Mouse (Mus musculus): ENCODE measurements around the gene Dhdh.

Gene Dhdh

GRCm38 (mm10) chr7:45457204-45458060 lies 31.2 kb downstream of the Dhdh start:
- peak; percentile 68 for DNase-seq (ENCODE audit: low read depth, low spot score)
- H3K27me3 ChIP-seq (ENCODE audit: control insufficient read depth, insufficient read depth, low read length, poor library complexity, severe bottlenecking), result no peaks in the 10 kb centered on the region
- H3K36me3 ChIP-seq (ENCODE audit: control insufficient read depth, insufficient read depth, low read length, poor library complexity, severe bottlenecking), result peaks cover 10% of the 10 kb centered on the region

GRCm38 (mm10) chr7:45456721-45457203 lies 31.8 kb downstream of the Dhdh start:
- Histone ChIP-seq H3K27me3 (ENCODE audit: control insufficient read depth, insufficient read depth, low read length, poor library complexity, severe bottlenecking) (no peaks in the 10 kb centered on the region), H3K36me3 (ENCODE audit: control insufficient read depth, insufficient read depth, low read length, poor library complexity, severe bottlenecking) (peaks cover 10% of the 10 kb centered on the region)
- DNase-seq (ENCODE audit: low read depth, low spot score), result no peak

- DNase-seq (ENCODE audit: low read depth, low spot score), result no peak
- H3K27me3 ChIP-seq (ENCODE audit: control insufficient read depth, insufficient read depth, low read length, poor library complexity, severe bottlenecking), result no peaks in the 10 kb centered on the region
- peaks cover 10% of the 10 kb centered on the region for H3K36me3 ChIP-seq (ENCODE audit: control insufficient read depth, insufficient read depth, low read length, poor library complexity, severe bottlenecking)
Observed at GRCm38 (mm10) chr7:45455932-45456696, 32.5 kb downstream of the Dhdh start.

- DNase-seq (ENCODE audit: low read depth, low spot score), result no peak
- peaks cover 10% of the 10 kb centered on the region for H3K36me3 ChIP-seq (ENCODE audit: control insufficient read depth, insufficient read depth, low read length, poor library complexity, severe bottlenecking)
- H3K27me3 ChIP-seq (ENCODE audit: control insufficient read depth, insufficient read depth, low read length, poor library complexity, severe bottlenecking), result no peaks in the 10 kb centered on the region
Observed at GRCm38 (mm10) chr7:45454971-45455370, 33.6 kb downstream of the Dhdh start.

DNA sequence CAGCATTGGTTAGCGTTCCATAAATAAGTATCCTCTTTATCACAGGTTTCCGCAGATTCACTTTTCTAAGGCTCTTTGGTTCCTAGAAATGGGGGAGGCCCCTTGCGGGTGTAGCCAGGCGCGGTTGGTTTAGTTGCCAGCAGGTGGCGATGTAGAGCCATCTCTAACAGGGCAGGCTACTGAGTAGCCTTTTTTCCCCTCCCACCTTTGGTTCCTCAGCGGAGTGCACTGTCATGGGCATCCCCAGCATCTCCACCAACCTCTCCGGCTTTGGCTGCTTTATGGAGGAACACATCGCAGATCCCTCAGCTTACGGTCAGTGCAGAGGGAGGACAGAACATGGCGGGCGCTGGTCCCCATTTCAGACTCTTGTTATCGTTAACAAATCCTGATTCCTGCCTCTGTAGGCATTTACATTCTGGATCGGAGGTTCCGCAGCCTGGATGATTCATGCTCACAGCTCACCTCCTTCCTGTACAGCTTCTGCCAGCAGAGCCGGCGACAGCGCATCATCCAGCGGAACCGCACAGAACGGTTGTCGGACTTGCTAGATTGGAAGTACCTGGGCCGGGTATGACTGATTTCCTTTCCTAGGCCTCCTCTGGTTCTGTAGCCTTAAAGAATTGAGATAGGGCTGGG lies 37.1 kb downstream of the Dhdh start:
- DNase-seq (ENCODE audit: low read depth, low spot score), result peak; percentile 93
- H3K27me3 ChIP-seq (ENCODE audit: control insufficient read depth, insufficient read depth, low read length, poor library complexity, severe bottlenecking), result no peaks in the 10 kb centered on the region
- H3K36me3 ChIP-seq (ENCODE audit: control insufficient read depth, insufficient read depth, low read length, poor library complexity, severe bottlenecking), result no peaks in the 10 kb centered on the region

DNA sequence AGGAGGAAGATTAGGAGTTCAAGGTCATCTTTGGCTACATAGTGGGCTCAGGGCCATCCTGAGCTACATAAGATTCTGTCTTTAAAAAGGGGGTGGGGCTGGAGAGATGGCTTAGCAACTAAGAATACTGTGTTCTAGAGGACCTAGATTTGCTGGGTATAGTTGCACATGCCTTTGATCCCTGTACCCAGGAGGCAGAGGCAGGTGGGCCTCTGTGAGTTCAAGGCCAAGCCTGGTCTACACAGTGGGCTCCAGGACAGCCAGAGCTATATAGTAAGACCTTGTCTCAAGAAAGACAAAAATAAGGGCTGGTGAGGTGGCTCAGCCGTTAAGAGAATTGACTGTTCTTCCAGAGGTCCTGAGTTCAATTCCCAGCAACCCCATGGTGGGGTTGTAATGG lies 38.6 kb downstream of the Dhdh start:
- Histone ChIP-seq H3K27me3 (ENCODE audit: control insufficient read depth, insufficient read depth, low read length, poor library complexity, severe bottlenecking) (no peaks in the 10 kb centered on the region), H3K36me3 (ENCODE audit: control insufficient read depth, insufficient read depth, low read length, poor library complexity, severe bottlenecking) (no peaks in the 10 kb centered on the region)
- DNase-seq (ENCODE audit: low read depth, low spot score), result no peak

DNA sequence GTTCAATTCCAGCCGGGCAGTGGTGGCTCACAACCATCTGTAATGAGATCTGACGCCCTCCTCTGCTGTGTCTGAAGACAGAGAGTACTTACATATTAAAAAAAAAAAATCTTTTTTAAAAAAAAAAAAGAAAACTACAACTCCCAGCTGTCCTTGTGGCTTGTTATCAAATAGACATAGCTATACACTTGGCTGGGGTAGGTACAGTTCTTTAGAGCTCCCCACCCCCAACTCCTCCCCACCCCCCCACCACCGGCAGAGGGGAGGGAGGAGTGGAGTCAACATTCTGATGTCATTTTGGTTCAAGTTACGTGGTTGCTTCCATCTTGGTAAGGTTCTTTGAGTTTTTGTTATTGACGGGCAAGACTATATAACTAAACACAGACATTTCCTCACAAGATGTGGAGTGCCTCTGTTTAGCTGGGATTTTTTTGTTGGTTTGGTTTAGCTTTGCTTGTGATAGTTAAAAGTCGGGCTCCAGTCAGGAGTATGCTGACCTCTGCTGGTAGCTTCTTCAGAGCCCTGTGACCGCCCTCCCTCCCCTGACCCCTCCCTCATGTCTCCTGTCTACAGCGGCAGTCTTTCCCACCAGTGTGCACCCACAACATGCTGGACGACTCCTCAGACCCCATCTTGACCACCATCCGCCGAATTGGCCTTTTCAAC lies 41.1 kb downstream of the Dhdh start:
- Histone ChIP-seq H3K36me3 (ENCODE audit: control insufficient read depth, insufficient read depth, low read length, poor library complexity, severe bottlenecking) (no peaks in the 10 kb centered on the region; the same call in 1 of the 2 replicates), H3K27me3 (ENCODE audit: control insufficient read depth, insufficient read depth, low read length, poor library complexity, severe bottlenecking) (no peaks in the 10 kb centered on the region)
- DNase-seq (ENCODE audit: low read depth, low spot score), result peak; percentile 60

DNA sequence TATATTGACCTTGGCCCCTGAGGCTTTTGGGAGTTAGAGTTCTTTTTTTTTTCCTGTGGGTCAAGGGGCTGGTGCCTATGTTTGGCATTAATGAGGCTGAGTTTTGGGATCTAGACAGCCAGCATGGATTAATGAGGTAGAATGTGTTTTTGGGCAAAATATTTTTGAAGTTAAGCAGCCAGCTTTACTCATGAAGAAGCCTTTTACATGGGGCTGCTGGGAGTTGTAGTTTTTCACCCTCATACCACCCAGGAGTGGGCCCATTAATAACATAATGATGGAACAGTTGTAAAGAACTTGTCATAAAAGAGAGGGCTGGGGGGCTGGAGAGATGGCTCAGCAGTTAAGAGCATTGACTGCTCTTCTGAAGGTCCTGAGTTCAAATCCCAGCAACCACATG lies 42.0 kb downstream of the Dhdh start:
- DNase-seq (ENCODE audit: low read depth, low spot score), result no peak
- Histone ChIP-seq H3K27me3 (ENCODE audit: control insufficient read depth, insufficient read depth, low read length, poor library complexity, severe bottlenecking) (no peaks in the 10 kb centered on the region), H3K36me3 (ENCODE audit: control insufficient read depth, insufficient read depth, low read length, poor library complexity, severe bottlenecking) (no peaks in the 10 kb centered on the region; the same call in 1 of the 2 replicates)

DNA sequence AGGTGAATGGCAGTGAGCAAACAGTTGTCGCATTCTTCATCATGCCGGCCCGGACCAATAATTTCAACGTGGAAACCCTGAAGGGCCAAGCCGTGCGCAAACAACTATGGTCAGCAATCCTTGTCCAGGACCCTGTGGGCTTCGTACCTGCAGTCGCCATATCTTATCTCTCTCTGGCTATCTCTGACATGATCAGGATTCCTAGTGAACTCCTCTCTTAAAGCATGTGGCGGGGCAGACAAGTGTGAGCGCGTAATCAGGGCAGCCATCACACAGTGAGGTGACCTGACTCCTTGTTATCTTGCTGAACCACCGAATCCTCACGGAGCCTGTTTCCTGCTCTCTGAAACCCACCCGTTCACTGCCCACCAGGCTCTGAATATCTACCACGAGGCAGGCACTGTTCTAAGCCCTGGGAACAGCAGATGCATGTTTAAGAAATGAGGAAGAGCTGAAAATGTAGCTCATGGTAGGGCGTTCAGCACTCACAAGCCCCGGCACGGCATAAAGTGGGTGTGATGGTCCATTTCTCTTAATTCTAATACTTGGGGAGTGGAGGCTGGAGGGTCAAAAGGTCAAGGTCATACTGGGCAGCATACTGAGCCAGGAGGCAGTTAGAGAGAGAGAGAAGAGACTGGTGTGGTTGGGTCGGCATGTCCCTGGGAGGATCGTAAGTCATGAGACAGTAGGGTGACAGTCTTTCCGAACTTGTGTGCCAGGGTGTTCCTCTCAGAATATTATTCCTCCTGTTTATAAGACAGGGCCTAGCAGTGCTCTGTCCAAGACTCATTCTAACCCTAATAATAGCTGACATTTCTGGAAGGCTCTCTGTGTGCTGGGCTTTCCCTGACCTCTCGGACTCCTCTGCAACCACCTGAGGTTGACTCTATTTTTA lies 44.8 kb downstream of the Dhdh start:
- Histone ChIP-seq H3K36me3 (ENCODE audit: control insufficient read depth, insufficient read depth, low read length, poor library complexity, severe bottlenecking) (no peaks in the 10 kb centered on the region; the same call in 1 of the 2 replicates), H3K27me3 (ENCODE audit: control insufficient read depth, insufficient read depth, low read length, poor library complexity, severe bottlenecking) (no peaks in the 10 kb centered on the region)
- DNase-seq (ENCODE audit: low read depth, low spot score), result no peak

DNA sequence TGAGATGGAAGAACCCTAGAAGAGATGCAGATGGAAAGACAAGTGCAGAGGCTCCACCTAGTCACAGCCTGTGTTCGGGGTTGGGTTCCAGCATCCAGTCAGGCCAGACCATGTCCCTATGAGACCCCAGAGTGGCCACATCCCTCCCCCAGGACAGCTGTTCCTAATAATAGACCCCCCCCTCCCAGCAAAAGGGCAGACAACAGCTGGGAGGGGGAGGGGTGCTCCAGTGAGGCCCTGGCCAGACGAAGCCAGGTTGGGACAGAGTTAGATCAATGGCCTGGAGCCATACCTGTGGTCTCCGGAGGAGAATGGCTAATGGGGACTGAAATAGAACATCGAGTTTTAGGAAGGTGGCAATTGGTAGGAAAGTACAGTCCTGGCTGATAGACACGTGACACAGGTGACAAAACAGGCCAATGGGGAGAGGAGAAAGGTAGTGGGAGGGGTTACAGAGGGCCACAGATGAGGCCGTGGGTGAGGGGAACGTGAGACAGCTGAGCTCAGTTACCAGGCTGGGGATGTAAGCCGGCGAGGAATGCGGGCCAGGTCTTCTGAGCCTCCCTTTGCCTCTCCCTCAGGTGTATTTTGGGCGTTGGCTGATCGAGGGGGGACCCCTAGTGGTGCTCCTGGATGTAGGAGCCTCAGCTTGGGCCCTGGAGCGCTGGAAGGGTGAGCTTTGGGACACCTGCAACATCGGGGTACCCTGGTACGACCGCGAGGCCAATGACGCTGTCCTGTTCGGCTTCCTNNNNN lies 50.9 kb downstream of the Dhdh start, which contains the start of gene Ruvbl2:
Gene Ruvbl2 (minus strand): TSS at position 576 of the 756 bp plus-strand sequence.
- no peaks in the 10 kb centered on the region for H3K27me3 ChIP-seq (ENCODE audit: control insufficient read depth, insufficient read depth, low read length, poor library complexity, severe bottlenecking)
- no peaks in the 10 kb centered on the region for H3K36me3 ChIP-seq (ENCODE audit: control insufficient read depth, insufficient read depth, low read length, poor library complexity, severe bottlenecking)
- no peak for DNase-seq (ENCODE audit: low read depth, low spot score)

DNA sequence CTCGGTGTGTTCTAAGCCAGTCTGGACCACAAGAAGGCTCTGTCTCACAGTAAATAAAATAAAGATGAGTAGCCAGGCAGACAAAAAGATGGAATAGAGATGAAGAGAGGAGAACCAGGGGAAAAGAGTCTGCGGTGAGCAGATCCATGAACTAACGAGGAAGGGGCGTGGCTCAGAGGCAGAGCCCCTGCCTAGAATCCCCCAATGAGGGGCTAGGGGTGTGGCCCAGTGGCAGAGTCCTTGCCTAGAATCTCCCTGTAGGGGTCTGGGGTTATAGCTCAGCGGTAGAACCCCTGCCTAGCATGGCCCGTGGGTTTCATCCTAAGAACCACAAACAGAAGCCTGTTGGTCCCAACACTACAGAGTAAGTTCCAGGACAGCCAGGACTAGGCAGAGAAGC lies 51.6 kb downstream of the Dhdh start:
- no peak for DNase-seq (ENCODE audit: low read depth, low spot score)
- H3K27me3 ChIP-seq (ENCODE audit: control insufficient read depth, insufficient read depth, low read length, poor library complexity, severe bottlenecking), result no peaks in the 10 kb centered on the region
- H3K36me3 ChIP-seq (ENCODE audit: control insufficient read depth, insufficient read depth, low read length, poor library complexity, severe bottlenecking), result no peaks in the 10 kb centered on the region

GRCm38 (mm10) chr7:45436444-45436843 lies 52.2 kb downstream of the Dhdh start:
- no peaks in the 10 kb centered on the region for H3K36me3 ChIP-seq (ENCODE audit: control insufficient read depth, insufficient read depth, low read length, poor library complexity, severe bottlenecking)
- H3K27me3 ChIP-seq (ENCODE audit: control insufficient read depth, insufficient read depth, low read length, poor library complexity, severe bottlenecking), result no peaks in the 10 kb centered on the region
- DNase-seq (ENCODE audit: low read depth, low spot score), result no peak

GRCm38 (mm10) chr7:45435038-45435437 lies 53.6 kb downstream of the Dhdh start:
- Histone ChIP-seq H3K36me3 (ENCODE audit: control insufficient read depth, insufficient read depth, low read length, poor library complexity, severe bottlenecking) (peaks cover 3% of the 10 kb centered on the region; the same call in 1 of the 2 replicates), H3K27me3 (ENCODE audit: control insufficient read depth, insufficient read depth, low read length, poor library complexity, severe bottlenecking) (no peaks in the 10 kb centered on the region)
- DNase-seq (ENCODE audit: low read depth, low spot score), result no peak
